Comparison of ENCODE assay signal across 11 mouse cellular contexts in genomic region chr3:79516099-79516920, GRCm38 (mm10). TPM values are rescaled to one million over a fixed set of nuclear protein-coding genes. Genes with fewer than 3 reads are reported as not detected.
DNase-seq lines count a peak whose midpoint lies in the region; ATAC-seq and TF ChIP-seq lines count a peak whose summit lies in the region.
"Had no signal": no experiment of that assay in that cellular context is flagged by ENCODE, and none has a peak within 500 bp of the region (broad histone marks: within the 10 kb centered on the region; RNA-seq: fewer than 3 reads in every experiment).

No protein-coding gene starts in this region.

- no peaks in the 10 kb centered on the region for H3K9me3 ChIP-seq in hindbrain, embryonic 10.5 days
- H3K9me3 ChIP-seq in hindbrain, embryonic 12.5 days (replicated peaks): no peaks in the 10 kb centered on the region
- no peaks in the 10 kb centered on the region for H3K9me3 ChIP-seq in embryonic facial prominence, embryonic 12.5 days
- no peaks in the 10 kb centered on the region for H3K9me3 ChIP-seq in intestine, postnatal 0 days (ENCODE audit: control insufficient read depth)

- CTCF ChIA-PET in Patski (lab: Charles Lee): interaction anchor here (1.4 kb wide), 1 partner anchor 15 kb away, joined by 4 read pairs; no protein-coding TSS in a partner anchor

- H3K9ac ChIP-seq in hindbrain, embryonic 12.5 days: no peak overlapping the region
- H3K9ac ChIP-seq in embryonic facial prominence, embryonic 12.5 days: no peak overlapping the region
- no peak overlapping the region for H3K9ac ChIP-seq in intestine, postnatal 0 days (ENCODE audit: low read depth, low read length)

- H3K4me2 ChIP-seq in hindbrain, embryonic 12.5 days (replicated peaks): no peak overlapping the region
- no peak overlapping the region for H3K4me2 ChIP-seq in embryonic facial prominence, embryonic 12.5 days (replicated peaks)
- H3K4me2 ChIP-seq in intestine, postnatal 0 days (replicated peaks; ENCODE audit: low read depth): 0 out of 2 replicates have a peak overlapping the region, but pooled peaks have one; percentile 9

- in situ Hi-C loops in Patski (cut with MboI; ENCODE audit: low pct_unique_long_range_greater_than_20kb): no loop called here

- H3K4me3 ChIP-seq in hindbrain, embryonic 10.5 days: no peak overlapping the region
- H3K4me3 ChIP-seq in hindbrain, embryonic 12.5 days: no peak overlapping the region
- H3K4me3 ChIP-seq in embryonic facial prominence, embryonic 12.5 days: no peak overlapping the region
- H3K4me3 ChIP-seq in intestine, postnatal 0 days (ENCODE audit: low read depth, low read length): no peak overlapping the region
- H3K4me3 ChIP-seq: erythroblast, embryonic 14.5 days had no signal

- DNase-seq in hindbrain, embryonic 10.5 days (ENCODE audit: low spot score): no peak
- DNase-seq in Patski (ENCODE audit: low read depth, low spot score): no peak
- DNase-seq in spleen, postnatal 4 days (ENCODE audit: low spot score in 2 of 2): no peak
- no peak for DNase-seq in adrenal gland, postnatal 36 days
- no peak for DNase-seq in c-Kit-positive CD71-positive TER-119-positive erythroid progenitor cells, embryonic 14.5 days (ENCODE audit: low spot score)
- DNase-seq: thymus, postnatal 4 days had no signal

- H3K36me3 ChIP-seq in hindbrain, embryonic 10.5 days: peaks cover 5% of the 10 kb centered on the region; the same call in 1 of the 2 replicates
- peaks cover 2% of the 10 kb centered on the region; the same call in 1 of the 2 replicates for H3K36me3 ChIP-seq in hindbrain, embryonic 12.5 days
- H3K36me3 ChIP-seq in embryonic facial prominence, embryonic 12.5 days: peaks cover 6% of the 10 kb centered on the region; the same call in 1 of the 2 replicates
- H3K36me3 ChIP-seq in intestine, postnatal 0 days (ENCODE audit: control insufficient read depth, insufficient read depth): peaks cover 9% of the 10 kb centered on the region; the same call in 1 of the 2 replicates

- 78% methylated on average over 14 of the region's 14 CpGs for WGBS in hindbrain, embryonic 10.5 days
- WGBS in hindbrain, embryonic 12.5 days: 75% methylated on average over 14 of the region's 14 CpGs
- 67% methylated on average over 14 of the region's 14 CpGs for WGBS in embryonic facial prominence, embryonic 12.5 days
- 59% methylated on average over 14 of the region's 14 CpGs for WGBS in intestine, postnatal 0 days

- ATAC-seq in hindbrain, embryonic 12.5 days (ENCODE audit: low FRiP score): no peak
- peak; percentile 12 for ATAC-seq in Patski
- ATAC-seq in embryonic facial prominence, embryonic 12.5 days (ENCODE audit: insufficient number of reproducible peaks, insufficient read depth, low FRiP score, low TSS enrichment): peak; percentile 44; the same call in 1 of the 2 replicates
- ATAC-seq in intestine, postnatal 0 days: peak; percentile 44; the same call in 1 of the 2 replicates

- TF ChIP-seq CTCF in Patski (IDR thresholded peaks at IDR 0.05): no peak
- no peak for TF ChIP-seq CTCF in intestine, postnatal 0 days (IDR thresholded peaks at IDR 0.05; ENCODE audit: low read depth)

- no peaks in the 10 kb centered on the region for H3K27me3 ChIP-seq in hindbrain, embryonic 10.5 days (ENCODE audit: insufficient read depth, poor library complexity, severe bottlenecking)
- H3K27me3 ChIP-seq in hindbrain, embryonic 12.5 days: no peaks in the 10 kb centered on the region
- H3K27me3 ChIP-seq in Patski: no peaks in the 10 kb centered on the region
- no peaks in the 10 kb centered on the region for H3K27me3 ChIP-seq in embryonic facial prominence, embryonic 12.5 days
- H3K27me3 ChIP-seq in intestine, postnatal 0 days (replicated peaks; ENCODE audit: control insufficient read depth, insufficient read depth, low read length): no peaks in the 10 kb centered on the region
- H3K27me3 ChIP-seq: CH12.LX had no signal

- H3K27ac ChIP-seq in hindbrain, embryonic 10.5 days: peak overlapping the region; percentile 47; the same call in 1 of the 2 replicates
- no peak overlapping the region for H3K27ac ChIP-seq in hindbrain, embryonic 12.5 days
- no peak overlapping the region for H3K27ac ChIP-seq in embryonic facial prominence, embryonic 12.5 days
- H3K27ac ChIP-seq in intestine, postnatal 0 days (ENCODE audit: low read depth, low read length): no peak overlapping the region; the same call in 1 of the 2 replicates

- POLR2A ChIA-PET in Patski (lab: Charles Lee): no interaction called here

- H3K4me1 ChIP-seq in hindbrain, embryonic 10.5 days (replicated peaks): peaks cover 38% of the 10 kb centered on the region
- peaks cover 29% of the 10 kb centered on the region for H3K4me1 ChIP-seq in hindbrain, embryonic 12.5 days
- H3K4me1 ChIP-seq in embryonic facial prominence, embryonic 12.5 days: peaks cover 18% of the 10 kb centered on the region
- H3K4me1 ChIP-seq in intestine, postnatal 0 days (replicated peaks; ENCODE audit: control insufficient read depth, insufficient read depth, low read length): peaks cover 8% of the 10 kb centered on the region

RNA-seq across cellular contexts. Expression of gene Fnip2, which starts 51.3 kb away (rescaled TPM):
- 5.0 and 5.8 TPM in 2 replicates for polyA plus RNA-seq in hindbrain, embryonic 10.5 days (2016; fragmentation: Nextera tagmentation; extraction: Ambion mirVana)
- 9.8 and 10.1 TPM in 2 replicates for polyA plus RNA-seq in hindbrain, embryonic 12.5 days (2016; fragmentation: Nextera tagmentation; extraction: Ambion mirVana)
- 16.9 TPM for polyA plus RNA-seq in Patski (2021)
- 7.0 and 7.8 TPM in 2 replicates for polyA plus RNA-seq in embryonic facial prominence, embryonic 12.5 days (2016; fragmentation: Nextera tagmentation; extraction: Ambion mirVana)
- 3.3 and 3.4 TPM in 2 replicates for polyA plus RNA-seq in intestine, postnatal 0 days (2015; fragmentation: Nextera tagmentation; extraction: Ambion mirVana)
- total RNA-seq in adrenal gland, postnatal 36 days (2021): 1 to 10 TPM; 8.2 to 8.6 TPM
